Mouse (Mus musculus) heart, adult 9 months (tissue): ENCODE results near the gene Pfkfb4.

Experiments used
- DNase-seq, 2 experiments: peaks; one replicate each; pipeline ENCODE4 v3.0.0; 2022; ENCODE audit warnings: low spot score in 2 of 2

The Pfkfb4 gene

GRCm38 (mm10) chr9:108996411-108996810 lies 4.8 kb downstream of the Pfkfb4 start:
- DNase-seq, result no peak

GRCm38 (mm10) chr9:108998287-108999166 lies 6.9 kb downstream of the Pfkfb4 start:
- DNase-seq, result no peak

- DNase-seq, result no peak
These were observed 7.6 kb downstream of the Pfkfb4 start for GRCm38 (mm10) chr9:108999167-108999526.

- peak; percentile 55 to 66 for DNase-seq
These were observed 9.1 kb downstream of the Pfkfb4 start for GRCm38 (mm10) chr9:109000726-109001125.

DNA sequence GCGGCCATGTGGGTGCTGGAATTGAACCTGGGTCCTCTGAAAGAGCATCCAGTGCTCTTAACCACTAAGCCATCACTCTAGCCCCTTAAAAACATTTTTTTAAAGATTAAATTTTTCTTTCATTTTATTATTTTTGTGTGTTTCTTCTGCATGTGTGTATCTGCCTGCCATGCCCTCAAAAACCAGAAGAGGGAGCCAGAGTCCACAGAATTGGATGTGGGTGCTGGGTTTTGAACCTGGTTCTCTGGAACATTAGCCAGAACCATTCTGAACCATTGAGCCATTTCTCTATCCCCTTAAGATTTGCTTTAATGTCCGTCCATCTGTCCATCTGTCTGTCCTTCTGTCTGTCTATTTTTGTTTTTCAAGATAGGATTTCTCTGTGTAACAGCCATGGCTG lies 11.6 kb downstream of the Pfkfb4 start:
- no peak for DNase-seq

DNA sequence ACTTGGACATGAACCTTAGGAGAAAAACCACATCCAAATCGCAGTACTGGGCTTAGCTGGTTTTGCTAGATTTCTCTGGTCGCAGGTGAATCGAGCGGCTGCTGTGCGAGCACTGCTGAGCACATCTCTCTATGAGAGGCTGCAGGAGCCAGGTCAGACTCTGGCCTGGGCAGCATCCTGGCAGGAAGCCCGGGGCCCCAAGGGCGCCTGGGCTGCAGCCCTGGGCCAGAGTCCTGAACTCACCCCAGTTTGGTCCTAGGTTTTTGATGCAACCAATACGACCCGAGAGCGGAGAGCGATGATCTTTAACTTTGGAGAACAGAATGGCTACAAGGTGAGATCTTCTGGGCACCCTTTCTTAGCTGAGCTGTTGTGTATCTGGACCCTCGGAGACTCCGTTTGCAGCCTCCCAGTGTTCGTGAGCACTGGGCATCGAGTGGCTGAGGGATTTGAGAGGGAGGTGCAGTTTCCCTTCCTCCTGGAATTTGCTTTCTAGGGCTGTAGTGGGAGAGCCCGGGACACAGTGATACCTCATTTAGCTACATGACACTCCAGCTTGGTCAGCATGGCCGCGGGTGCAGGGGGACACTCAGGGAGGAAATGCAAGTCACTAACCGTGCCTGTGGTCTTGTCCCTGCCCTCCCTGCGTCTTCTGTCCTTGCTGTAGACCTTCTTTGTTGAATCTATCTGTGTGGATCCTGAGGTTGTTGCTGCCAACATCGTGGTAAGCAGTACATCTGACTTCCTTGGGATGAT lies 15.6 kb downstream of the Pfkfb4 start:
- no peak for DNase-seq

DNA sequence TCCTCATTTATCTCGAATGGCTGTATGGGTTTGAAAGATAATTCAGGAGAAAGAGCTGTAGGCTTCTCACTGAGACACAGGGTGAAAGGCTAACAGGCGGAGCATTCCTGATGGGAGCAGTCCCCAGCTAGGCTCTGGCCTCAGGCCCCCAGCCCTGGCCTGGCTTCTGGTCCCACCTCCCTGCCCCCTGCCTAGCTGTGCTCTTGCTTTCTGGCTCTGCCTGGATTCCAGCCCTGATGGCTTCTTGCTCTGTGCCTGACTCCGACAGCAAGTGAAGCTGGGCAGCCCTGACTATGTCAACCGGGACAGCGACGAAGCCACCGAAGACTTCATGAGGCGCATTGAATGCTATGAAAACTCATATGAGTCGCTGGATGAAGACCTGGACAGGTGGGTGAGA lies 16.5 kb downstream of the Pfkfb4 start:
- DNase-seq, result no peak

- DNase-seq, result no peak
These were observed 17.5 kb downstream of the Pfkfb4 start for GRCm38 (mm10) chr9:109008994-109009635.

DNA sequence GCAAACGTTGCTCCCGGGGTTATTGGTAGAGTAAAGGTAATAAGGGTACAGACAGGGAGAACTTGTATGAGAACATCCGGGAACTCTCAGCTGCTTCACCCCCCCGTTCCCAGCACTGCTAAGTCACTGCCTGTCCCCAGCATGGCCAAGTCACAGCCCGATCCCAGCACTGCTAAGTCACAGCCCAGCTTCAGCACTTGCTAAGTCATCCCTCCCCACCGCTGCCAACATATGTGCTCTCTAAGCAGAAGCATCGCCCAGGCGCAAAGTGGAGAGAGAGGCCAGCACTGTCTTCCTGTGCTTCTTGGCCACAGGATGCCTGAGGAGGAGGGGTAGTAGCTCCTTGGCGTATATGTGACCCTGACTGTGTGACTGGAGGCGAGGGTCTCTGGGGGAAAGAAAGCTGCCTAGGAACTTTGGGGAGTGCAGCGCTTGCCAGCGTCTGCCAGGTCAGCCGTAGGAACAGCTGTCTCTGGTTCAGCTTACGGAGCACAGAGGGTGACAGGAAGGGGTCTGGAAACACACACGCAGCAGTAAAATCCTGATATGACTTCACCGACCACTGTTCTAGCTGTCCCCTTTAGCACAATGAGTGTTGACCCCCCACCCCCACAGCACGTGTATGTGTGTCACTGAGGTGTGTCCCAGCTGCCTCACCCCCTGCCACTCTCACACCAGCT lies 18.2 kb downstream of the Pfkfb4 start:
- DNase-seq, result peak; percentile 56 to 61

GRCm38 (mm10) chr9:109010316-109010690 lies 18.7 kb downstream of the Pfkfb4 start:
- DNase-seq, result no peak

- no peak for DNase-seq
These were observed 23.8 kb downstream of the Pfkfb4 start for GRCm38 (mm10) chr9:109015397-109015796.

DNA sequence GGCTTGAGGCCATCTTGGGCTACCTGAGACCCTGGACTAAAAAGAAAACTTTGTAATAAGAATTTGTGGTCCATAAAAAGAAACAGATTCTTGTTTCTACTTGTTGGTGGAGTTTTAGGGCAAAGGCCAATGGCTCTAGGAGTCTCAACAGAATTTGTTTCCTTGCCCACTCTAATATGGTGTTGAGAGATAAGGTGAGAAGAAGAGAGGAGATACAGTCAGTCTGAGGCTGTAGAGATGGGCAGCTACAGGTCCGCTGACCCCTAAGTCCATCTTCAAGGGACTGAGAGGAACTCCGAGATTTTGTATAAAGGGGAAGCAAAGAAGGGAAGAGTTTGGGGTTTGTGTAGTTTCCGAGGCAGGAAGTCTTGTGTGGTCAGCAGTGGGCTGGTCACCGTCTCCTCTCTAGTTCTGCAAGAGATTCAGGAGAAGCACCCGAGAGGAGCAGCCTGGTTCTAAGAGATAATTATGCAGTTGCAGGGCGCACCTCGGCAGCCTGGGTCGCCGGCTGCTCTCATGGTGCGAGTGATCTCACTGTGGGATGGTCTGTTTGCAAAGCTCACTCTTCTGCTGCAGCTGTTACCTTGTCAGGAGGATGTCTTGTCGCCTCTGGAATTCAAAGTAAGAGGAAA lies 25.5 kb downstream of the Pfkfb4 start:
- DNase-seq, result no peak

DNA sequence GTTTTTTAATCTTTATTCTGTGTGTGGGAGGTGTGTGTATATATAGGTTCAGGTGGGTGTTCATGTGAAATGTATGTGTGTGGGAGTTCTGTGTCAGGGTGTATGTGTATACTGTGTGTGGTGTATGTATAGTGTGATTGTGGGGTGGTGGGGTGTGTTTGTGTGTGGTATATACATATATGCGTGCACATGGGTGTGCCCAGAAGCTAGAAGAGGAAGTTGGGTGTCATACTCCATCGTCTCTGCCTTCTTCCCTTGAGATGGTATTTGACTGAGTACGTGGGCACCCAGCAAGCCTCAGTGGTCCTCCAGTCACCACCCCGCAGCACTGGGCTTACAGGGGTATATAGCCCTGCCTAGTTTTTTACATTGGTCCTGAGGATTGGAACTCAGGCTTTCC lies 29.9 kb downstream of the Pfkfb4 start:
- no peak for DNase-seq

GRCm38 (mm10) chr9:109022866-109023685 lies 31.5 kb downstream of the Pfkfb4 start:
- DNase-seq, result no peak

DNA sequence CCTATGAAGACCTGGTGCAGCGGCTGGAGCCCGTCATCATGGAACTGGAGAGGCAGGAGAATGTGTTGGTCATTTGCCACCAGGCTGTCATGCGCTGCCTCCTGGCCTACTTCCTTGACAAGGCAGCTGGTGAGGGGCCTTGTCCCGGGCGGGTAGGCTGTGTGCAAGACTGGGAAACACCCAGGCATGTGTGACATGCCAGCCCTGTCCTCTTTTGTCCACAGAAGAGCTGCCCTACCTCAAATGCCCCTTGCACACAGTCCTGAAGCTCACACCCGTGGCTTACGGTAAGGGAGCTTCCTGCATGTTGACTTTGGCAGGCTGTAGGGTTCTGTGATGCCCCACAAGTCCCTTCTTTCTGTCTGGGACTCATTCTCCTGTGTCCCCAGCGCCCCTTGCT lies 35.9 kb downstream of the Pfkfb4 start:
- DNase-seq, result peak; percentile 38 to 54

DNA sequence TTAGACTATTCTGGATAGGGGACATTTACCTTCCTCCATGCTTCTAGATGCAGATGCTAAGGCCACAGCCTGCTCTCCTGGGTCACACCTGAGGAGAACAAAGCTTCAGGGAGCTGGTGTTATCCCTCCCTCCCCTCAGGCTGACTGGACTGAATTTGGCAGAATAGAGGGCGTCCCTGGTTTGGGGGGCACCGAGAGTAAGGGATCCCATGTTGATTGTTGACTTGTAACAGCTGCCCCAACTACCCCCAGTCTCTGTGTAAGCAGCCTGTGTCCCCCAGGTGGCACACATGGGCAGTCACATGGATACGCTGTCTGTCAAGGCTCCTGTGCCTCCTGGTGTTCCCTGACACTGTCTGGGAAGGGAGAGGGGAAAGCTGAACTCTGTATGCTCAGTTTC lies 36.8 kb downstream of the Pfkfb4 start:
- no peak for DNase-seq

GRCm38 (mm10) chr9:109028919-109029318 lies 37.3 kb downstream of the Pfkfb4 start:
- no peak for DNase-seq

DNA sequence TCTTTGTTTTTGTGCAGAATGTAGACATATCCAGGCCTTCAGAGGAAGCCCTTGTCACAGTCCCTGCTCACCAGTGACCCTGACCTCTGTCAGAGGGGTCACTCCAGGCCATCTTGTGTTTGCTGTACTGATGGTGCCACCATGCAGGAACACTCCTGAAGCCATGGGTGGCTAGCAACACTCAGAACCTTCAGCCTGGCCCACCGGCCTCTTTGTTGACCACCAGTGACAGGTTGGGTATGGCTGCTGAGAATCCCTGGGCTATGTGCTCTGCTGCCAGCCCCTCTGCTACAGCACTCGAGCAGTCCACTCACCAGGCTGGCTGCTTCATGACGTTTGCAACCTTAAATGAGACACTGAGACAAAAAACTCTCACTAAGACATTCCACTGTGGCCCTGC lies 38.7 kb downstream of the Pfkfb4 start:
- no peak for DNase-seq

GRCm38 (mm10) chr9:109031001-109031400 lies 39.4 kb downstream of the Pfkfb4 start:
- no peak for DNase-seq

DNA sequence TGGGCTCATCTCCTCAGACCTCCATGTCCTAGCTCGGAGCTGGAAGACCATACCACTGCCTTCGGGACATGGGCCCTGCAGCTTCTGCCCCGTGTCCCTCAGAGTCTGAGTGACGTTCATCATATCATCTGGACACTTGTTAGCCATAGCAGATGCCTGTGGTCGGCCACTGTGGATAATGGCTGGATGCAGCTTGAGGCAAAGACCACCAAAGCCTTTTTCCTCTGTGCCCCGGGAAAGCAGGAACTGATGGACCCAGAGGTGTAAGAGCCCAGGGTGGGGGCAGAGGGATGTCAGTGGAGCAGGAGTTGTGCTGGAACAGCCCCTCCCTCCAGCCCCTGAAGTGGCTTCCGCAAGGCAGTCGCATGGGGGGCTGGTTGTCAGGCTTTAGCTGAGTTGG lies 40.1 kb downstream of the Pfkfb4 start:
- no peak for DNase-seq

GRCm38 (mm10) chr9:109032435-109032834 lies 40.9 kb downstream of the Pfkfb4 start:
- no peak for DNase-seq
